In the genomic region with DNA sequence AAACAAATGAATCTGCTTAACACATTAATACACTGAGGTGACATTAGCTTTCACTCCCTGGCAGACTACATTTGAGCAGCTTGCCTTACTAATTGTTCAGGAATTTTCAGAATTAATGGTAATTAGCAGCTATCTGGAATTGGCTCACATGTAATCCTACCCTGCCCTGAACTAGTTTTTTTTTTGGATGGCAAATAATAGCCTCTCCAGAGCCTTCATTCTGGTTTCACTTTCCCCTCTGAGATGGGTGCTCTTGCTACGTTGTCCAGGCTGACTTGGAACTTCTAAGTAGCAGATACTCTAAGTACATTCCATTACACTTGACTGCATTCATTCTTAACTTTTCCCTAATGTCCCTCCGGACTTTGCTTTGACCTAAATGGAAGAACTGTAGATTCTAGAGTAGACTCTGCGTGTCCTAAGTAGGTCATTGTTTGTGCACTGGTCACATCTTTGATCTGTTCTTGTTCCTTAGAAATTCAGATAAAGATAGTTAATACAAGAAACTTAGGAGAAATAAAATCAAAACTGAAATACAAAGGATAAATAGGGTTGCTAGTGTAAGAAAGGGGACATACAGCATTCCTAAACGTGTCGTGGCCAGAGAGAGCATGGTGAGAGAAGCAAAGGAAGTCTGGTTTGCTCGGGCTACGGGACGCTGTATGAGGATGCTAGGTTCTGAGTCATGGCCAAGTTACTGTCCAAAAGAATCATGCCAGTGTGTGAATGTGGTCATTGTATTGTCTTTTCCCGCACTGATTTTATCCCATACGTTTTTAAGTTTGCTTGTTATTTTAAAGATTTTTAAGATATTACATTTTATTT, we compare ENCODE assay signal across 15 mouse cellular contexts. TPM values are rescaled to one million over a fixed set of nuclear protein-coding genes. Genes with fewer than 3 reads are reported as not detected.
DNase-seq lines count a peak whose midpoint lies in the region; ATAC-seq and TF ChIP-seq lines count a peak whose summit lies in the region.
"Had no signal": no experiment of that assay in that cellular context is flagged by ENCODE, and none has a peak within 500 bp of the region (broad histone marks: within the 10 kb centered on the region; RNA-seq: fewer than 3 reads in every experiment).

No protein-coding gene starts in this region.

- ATAC-seq in cerebellum, adult (ENCODE audit: insufficient number of reproducible peaks, low FRiP score, low TSS enrichment): no peak
- ATAC-seq in heart, embryonic 12.5 days (ENCODE audit: insufficient number of reproducible peaks, low FRiP score): no peak
- no peak for ATAC-seq in lung, postnatal 0 days
- ATAC-seq: midbrain, embryonic 13.5 days had no signal

- no peak overlapping the region for H3K9ac ChIP-seq in heart, embryonic 12.5 days
- H3K9ac ChIP-seq in lung, postnatal 0 days (replicated peaks; ENCODE audit: low read depth): no peak overlapping the region
- H3K9ac ChIP-seq: embryonic facial prominence, embryonic 12.5 days; heart, embryonic 13.5 days; midbrain, embryonic 13.5 days; neural tube, embryonic 13.5 days had no signal

- no peaks in the 10 kb centered on the region for H3K27me3 ChIP-seq in heart, embryonic 12.5 days (replicated peaks)
- no peaks in the 10 kb centered on the region for H3K27me3 ChIP-seq in lung, postnatal 0 days (replicated peaks; ENCODE audit: insufficient read depth, low read length)
- H3K27me3 ChIP-seq: embryonic facial prominence, embryonic 12.5 days; heart, embryonic 13.5 days; midbrain, embryonic 13.5 days; neural tube, embryonic 13.5 days had no signal

- H3K4me2 ChIP-seq in heart, embryonic 12.5 days: no peak overlapping the region
- 0 out of 2 replicates have a peak overlapping the region, but pooled peaks have one; percentile 3 for H3K4me2 ChIP-seq in lung, postnatal 0 days (replicated peaks; ENCODE audit: low read depth, low read length)
- H3K4me2 ChIP-seq: embryonic facial prominence, embryonic 12.5 days; heart, embryonic 13.5 days; midbrain, embryonic 13.5 days; neural tube, embryonic 13.5 days had no signal

- 68% methylated on average over 10 of the region's 10 CpGs for WGBS in heart, embryonic 12.5 days
- 65% methylated on average over 10 of the region's 10 CpGs for WGBS in lung, postnatal 0 days

- no peak overlapping the region for H3K27ac ChIP-seq in heart, embryonic 12.5 days (ENCODE audit: poor library complexity, severe bottlenecking)
- no peak overlapping the region for H3K27ac ChIP-seq in lung, postnatal 0 days (ENCODE audit: low read length)
- H3K27ac ChIP-seq: embryonic facial prominence, embryonic 12.5 days; heart, embryonic 13.5 days; midbrain, embryonic 13.5 days; neural tube, embryonic 13.5 days had no signal

- peaks cover 10% of the 10 kb centered on the region for H3K36me3 ChIP-seq in heart, embryonic 12.5 days
- no peaks in the 10 kb centered on the region for H3K36me3 ChIP-seq in lung, postnatal 0 days (ENCODE audit: insufficient read depth, low read length)

- 0 out of 2 replicates have a peak, but pooled peaks cover 9% of the 10 kb centered on the region for H3K4me1 ChIP-seq in heart, embryonic 12.5 days (replicated peaks)
- no peaks in the 10 kb centered on the region for H3K4me1 ChIP-seq in lung, postnatal 0 days (ENCODE audit: insufficient read depth, low read depth, low read length)
- H3K4me1 ChIP-seq: embryonic facial prominence, embryonic 12.5 days; midbrain, embryonic 13.5 days; neural tube, embryonic 13.5 days had no signal

- TF ChIP-seq EP300 in lung, postnatal 0 days (IDR thresholded peaks at IDR 0.05): no peak

- H3K9me3 ChIP-seq in heart, embryonic 12.5 days (replicated peaks): no peaks in the 10 kb centered on the region
- H3K9me3 ChIP-seq in lung, postnatal 0 days (ENCODE audit: low read length): no peaks in the 10 kb centered on the region
- H3K9me3 ChIP-seq: embryonic facial prominence, embryonic 12.5 days; G1E; heart, embryonic 13.5 days; midbrain, embryonic 13.5 days; neural tube, embryonic 13.5 days had no signal

- no peak overlapping the region for H3K4me3 ChIP-seq in heart, embryonic 12.5 days
- H3K4me3 ChIP-seq in lung, postnatal 0 days (ENCODE audit: low read depth, low read length): no peak overlapping the region
- H3K4me3 ChIP-seq: embryonic facial prominence, embryonic 12.5 days; heart, embryonic 13.5 days; midbrain, embryonic 13.5 days; neural tube, embryonic 13.5 days had no signal

- DNase-seq in cerebellum, adult 18-20 months: peak; percentile 19 to 27
- DNase-seq in heart, adult 9 months (ENCODE audit: low spot score in 2 of 2): peak; percentile 18 to 27
- peak; percentile 26 for DNase-seq in lung, postnatal 0 days (ENCODE audit: low spot score)
- DNase-seq in lung, postnatal 4 days: no peak
- peak; percentile 89 for DNase-seq in retina, postnatal 1 day
- no peak for DNase-seq in layer of hippocampus, adult 9-10 months (ENCODE audit: low spot score)
- DNase-seq: layer of hippocampus, adult 9-11 months; thymus, postnatal 14 days had no signal

- no peak for TF ChIP-seq CTCF in lung, postnatal 0 days (IDR thresholded peaks at IDR 0.05)

RNA-seq across cellular contexts. Expression of gene Omg, which starts 8.7 kb away (rescaled TPM):
- polyA plus RNA-seq in heart, embryonic 12.5 days (2016; fragmentation: Nextera tagmentation; extraction: Ambion mirVana): 0.08 TPM in 2 replicates
- polyA plus RNA-seq in lung, postnatal 0 days (2015; fragmentation: Nextera tagmentation; extraction: Ambion mirVana): 0.13 TPM in 1 of 2 replicates, not detected in the other
- polyA plus RNA-seq: G1E had no signal

RNA-seq across cellular contexts. Expression of gene Evi2b, which starts 28.4 kb away (rescaled TPM):
- polyA plus RNA-seq in heart, embryonic 12.5 days (2016; fragmentation: Nextera tagmentation; extraction: Ambion mirVana): 0.36 TPM in 1 of 2 replicates, not detected in the other
- polyA plus RNA-seq in lung, postnatal 0 days (2015; fragmentation: Nextera tagmentation; extraction: Ambion mirVana): 2.0 and 2.6 TPM in 2 replicates
- polyA plus RNA-seq: embryonic facial prominence, embryonic 12.5 days; midbrain, embryonic 13.5 days had no signal

RNA-seq across cellular contexts. Expression of gene Evi2, which starts 35.2 kb away (rescaled TPM):
- polyA plus RNA-seq in heart, embryonic 12.5 days (2016; fragmentation: Nextera tagmentation; extraction: Ambion mirVana): 0.55 and 0.64 TPM in 2 replicates
- polyA plus RNA-seq in lung, postnatal 0 days (2015; fragmentation: Nextera tagmentation; extraction: Ambion mirVana): 0.61 and 0.64 TPM in 2 replicates
- polyA plus RNA-seq: G1E had no signal

RNA-seq across cellular contexts. Expression of gene Evi2a, which starts 35.2 kb away (rescaled TPM):
- polyA plus RNA-seq in heart, embryonic 12.5 days (2016; fragmentation: Nextera tagmentation; extraction: Ambion mirVana): 1.1 and 1.7 TPM in 2 replicates
- 6.4 and 8.0 TPM in 2 replicates for polyA plus RNA-seq in lung, postnatal 0 days (2015; fragmentation: Nextera tagmentation; extraction: Ambion mirVana)

Comparison
In these comparisons a context has a peak if more than half of its experiments do, and no peak if none do; other contexts are left out.
1. DNase-seq: peak in cerebellum, adult 18-20 months (2 of 2), heart, adult 9 months (2 of 2), lung, postnatal 0 days (single experiment) and retina, postnatal 1 day (single experiment); none in lung, postnatal 4 days (0 of 2) and layer of hippocampus, adult 9-10 months (single experiment).